Mouse (Mus musculus): ENCODE data around the gene Mtch1. TPM values are rescaled to one million over a fixed set of nuclear protein-coding genes. Genes with fewer than 3 reads are reported as not detected.
"Not testable (repeated sequence)": the region's sequence is repeated elsewhere in the genome, so short reads cannot be mapped to it uniquely, and the experiment has no call there.

The Mtch1 gene
- polyA plus RNA-seq, 1 experiment = 479 TPM

GRCm38 (mm10) chr17:29360761-29361221, 13.1 kb upstream of the Mtch1 start, which contains the start of gene Fgd2:
Gene Fgd2, plus strand, starts transcription at chr17:29360914.
- no peak within 1 kb of the TSS for H3K27ac ChIP-seq (ENCODE audit: insufficient read depth, low read length)
- peaks cover 20% of the 10 kb centered on the region for H3K4me1 ChIP-seq (ENCODE audit: control insufficient read depth, insufficient read depth, low read length)
- WGBS = 45% methylated on average over 5 of the region's 5 CpGs
- no peak within 1 kb of the TSS for H3K4me3 ChIP-seq (replicated peaks; ENCODE audit: insufficient read depth, low read depth, low read length)
- no peak for TF ChIP-seq POLR2A (IDR thresholded peaks at IDR 0.05; ENCODE audit: borderline replicate concordance, insufficient read depth, low read length)
- DNase-seq = no peak
- H3K27me3 ChIP-seq (ENCODE audit: control insufficient read depth, insufficient read depth, low read length) = no peaks in the 10 kb centered on the region

GRCm38 (mm10) chr17:29358928-29359327, 11.2 kb upstream of the Mtch1 start:
- no peaks in the 10 kb centered on the region for H3K27me3 ChIP-seq (ENCODE audit: control insufficient read depth, insufficient read depth, low read length)
- H3K4me3 ChIP-seq (replicated peaks; ENCODE audit: insufficient read depth, low read depth, low read length) = no peak overlapping the region
- DNase-seq = no peak
- peaks cover 17% of the 10 kb centered on the region for H3K4me1 ChIP-seq (ENCODE audit: control insufficient read depth, insufficient read depth, low read length)
- 61% methylated on average over 3 of the region's 3 CpGs for WGBS
- TF ChIP-seq POLR2A (IDR thresholded peaks at IDR 0.05; ENCODE audit: borderline replicate concordance, insufficient read depth, low read length) (no peak), CTCF (IDR thresholded peaks at IDR 0.05; ENCODE audit: borderline replicate concordance, insufficient read depth, low read depth, low read length) (no peak)
- H3K27ac ChIP-seq (ENCODE audit: insufficient read depth, low read length) = no peak overlapping the region

DNA sequence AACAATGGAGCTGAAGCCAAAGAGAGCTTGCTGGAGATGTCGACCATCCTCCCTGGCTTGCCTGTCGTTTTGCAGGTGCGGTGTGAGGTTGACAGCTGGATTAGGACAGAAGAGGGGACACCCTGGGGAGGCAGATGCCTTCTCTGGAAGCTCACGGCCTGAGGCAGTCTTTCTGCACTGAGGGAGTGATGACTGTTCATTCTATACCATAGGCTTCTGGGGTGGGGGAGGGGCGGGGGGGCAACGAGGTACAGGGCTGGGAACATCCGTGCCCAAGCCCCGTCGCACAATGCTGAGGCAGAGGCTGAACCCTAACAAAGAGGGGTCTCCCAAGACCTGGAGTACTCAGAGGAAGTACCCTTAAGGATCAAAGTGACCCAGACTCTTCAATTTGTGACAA, 9.1 kb upstream of the Mtch1 start:
- no peak for DNase-seq
- Histone ChIP-seq H3K4me1 (ENCODE audit: control insufficient read depth, insufficient read depth, low read length) (peaks cover 17% of the 10 kb centered on the region), H3K4me3 (replicated peaks; ENCODE audit: insufficient read depth, low read depth, low read length) (no peak overlapping the region), H3K27ac (ENCODE audit: insufficient read depth, low read length) (no peak overlapping the region), H3K27me3 (ENCODE audit: control insufficient read depth, insufficient read depth, low read length) (no peaks in the 10 kb centered on the region)
- WGBS = 43% methylated on average over 9 of the region's 9 CpGs
- no peak for TF ChIP-seq POLR2A (IDR thresholded peaks at IDR 0.05; ENCODE audit: borderline replicate concordance, insufficient read depth, low read length)
- no peak for TF ChIP-seq CTCF (IDR thresholded peaks at IDR 0.05; ENCODE audit: borderline replicate concordance, insufficient read depth, low read depth, low read length)

- 29% methylated on average over 11 of the region's 11 CpGs for WGBS
- peaks cover 17% of the 10 kb centered on the region for H3K4me1 ChIP-seq (ENCODE audit: control insufficient read depth, insufficient read depth, low read length)
- no peak overlapping the region for H3K4me3 ChIP-seq (replicated peaks; ENCODE audit: insufficient read depth, low read depth, low read length)
- TF ChIP-seq CTCF (IDR thresholded peaks at IDR 0.05; ENCODE audit: borderline replicate concordance, insufficient read depth, low read depth, low read length) (no peak), POLR2A (IDR thresholded peaks at IDR 0.05; ENCODE audit: borderline replicate concordance, insufficient read depth, low read length) (no peak)
- H3K27ac ChIP-seq (ENCODE audit: insufficient read depth, low read length) = peak overlapping the region; percentile 52; the same call in 1 of the 2 replicates
- no peaks in the 10 kb centered on the region for H3K27me3 ChIP-seq (ENCODE audit: control insufficient read depth, insufficient read depth, low read length)
- DNase-seq = no peak
These were observed 8.7 kb upstream of the Mtch1 start for GRCm38 (mm10) chr17:29356479-29356856.

- Histone ChIP-seq H3K4me3 (replicated peaks; ENCODE audit: insufficient read depth, low read depth, low read length) (no peak overlapping the region), H3K27me3 (ENCODE audit: control insufficient read depth, insufficient read depth, low read length) (no peaks in the 10 kb centered on the region), H3K27ac (ENCODE audit: insufficient read depth, low read length) (peak overlapping the region; percentile 52; the same call in 1 of the 2 replicates), H3K4me1 (ENCODE audit: control insufficient read depth, insufficient read depth, low read length) (peaks cover 17% of the 10 kb centered on the region)
- TF ChIP-seq POLR2A (IDR thresholded peaks at IDR 0.05; ENCODE audit: borderline replicate concordance, insufficient read depth, low read length) (no peak), CTCF (IDR thresholded peaks at IDR 0.05; ENCODE audit: borderline replicate concordance, insufficient read depth, low read depth, low read length) (no peak)
- peak; percentile 44 to 52 for DNase-seq
- WGBS = 16% methylated on average over 17 of the region's 17 CpGs
These were observed 8.2 kb upstream of the Mtch1 start for GRCm38 (mm10) chr17:29355841-29356478.

GRCm38 (mm10) chr17:29355461-29355840, 7.7 kb upstream of the Mtch1 start:
- no peak for DNase-seq

DNA sequence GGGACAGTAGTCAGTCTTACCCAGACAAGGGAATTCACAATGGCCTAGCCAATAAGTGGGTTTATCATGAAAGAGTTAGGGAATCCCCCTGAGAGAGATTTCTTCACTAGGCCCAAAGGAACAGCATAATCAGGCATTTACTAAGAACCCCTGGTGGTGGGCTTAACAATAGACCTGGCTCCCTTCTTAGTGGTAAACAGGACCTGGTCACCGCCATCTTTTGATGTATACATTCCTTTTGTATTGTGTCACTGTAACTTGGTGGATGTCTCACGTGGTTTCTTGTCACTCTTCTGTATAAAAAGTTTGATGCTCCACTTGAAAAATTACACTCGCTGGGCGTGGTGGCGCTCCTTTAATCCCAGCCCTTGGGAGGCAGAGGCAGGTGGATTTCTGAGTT, 3.3 kb upstream of the Mtch1 start:
- WGBS = 77% methylated on average over 5 of the region's 5 CpGs
- not testable (repeated sequence) for H3K27me3 ChIP-seq (ENCODE audit: control insufficient read depth, insufficient read depth, low read length); H3K4me3 ChIP-seq (replicated peaks; ENCODE audit: insufficient read depth, low read depth, low read length); DNase-seq; H3K27ac ChIP-seq (ENCODE audit: insufficient read depth, low read length); H3K4me1 ChIP-seq (ENCODE audit: control insufficient read depth, insufficient read depth, low read length)

More at GRCm38 (mm10) chr17:29355461-29355840, 7.7 kb upstream of the Mtch1 start:
- TF ChIP-seq CTCF (IDR thresholded peaks at IDR 0.05; ENCODE audit: borderline replicate concordance, insufficient read depth, low read depth, low read length) (no peak), POLR2A (IDR thresholded peaks at IDR 0.05; ENCODE audit: borderline replicate concordance, insufficient read depth, low read length) (no peak)
- Histone ChIP-seq H3K27me3 (ENCODE audit: control insufficient read depth, insufficient read depth, low read length) (no peaks in the 10 kb centered on the region), H3K4me1 (ENCODE audit: control insufficient read depth, insufficient read depth, low read length) (peaks cover 17% of the 10 kb centered on the region), H3K27ac (ENCODE audit: insufficient read depth, low read length) (peak overlapping the region; percentile 25; the same call in 1 of the 2 replicates), H3K4me3 (replicated peaks; ENCODE audit: insufficient read depth, low read depth, low read length) (no peak overlapping the region)
- WGBS = 49% methylated on average over 5 of the region's 5 CpGs

DNA sequence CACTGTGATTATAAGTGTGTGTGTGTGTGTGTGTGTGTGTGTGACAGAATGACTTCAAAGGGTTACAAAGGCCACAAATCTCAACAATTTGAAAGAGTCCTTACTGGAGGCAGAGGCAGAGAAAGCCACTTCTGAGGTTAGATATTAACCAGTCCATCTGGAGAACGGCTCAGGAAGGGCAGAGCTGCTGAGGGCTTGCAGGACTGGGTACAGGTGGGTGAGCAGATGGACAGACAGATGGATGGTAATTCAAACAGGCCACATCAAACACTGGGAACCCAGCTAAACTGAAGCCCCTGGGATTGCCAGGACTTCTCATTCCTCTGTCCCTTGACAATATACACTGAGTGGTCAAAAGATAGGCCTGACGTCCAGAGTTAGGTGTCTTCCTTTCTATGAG, 1.3 kb upstream of the Mtch1 start:
- H3K27me3 ChIP-seq (ENCODE audit: control insufficient read depth, insufficient read depth, low read length) = no peaks in the 10 kb centered on the region
- 22% methylated on average over 2 of the region's 2 CpGs for WGBS
- no peak overlapping the region for H3K4me3 ChIP-seq (replicated peaks; ENCODE audit: insufficient read depth, low read depth, low read length)
- peaks cover 7% of the 10 kb centered on the region for H3K4me1 ChIP-seq (ENCODE audit: control insufficient read depth, insufficient read depth, low read length)
- H3K27ac ChIP-seq (ENCODE audit: insufficient read depth, low read length) = no peak overlapping the region
- DNase-seq = peak in 1 of 2 experiments; percentile 64
- TF ChIP-seq POLR2A (IDR thresholded peaks at IDR 0.05; ENCODE audit: borderline replicate concordance, insufficient read depth, low read length) (no peak), CTCF (IDR thresholded peaks at IDR 0.05; ENCODE audit: borderline replicate concordance, insufficient read depth, low read depth, low read length) (no peak)

Measured in cerebellum, adult 2 months (tissue).